Mouse (Mus musculus) megakaryocyte, embryonic 14.5 days (primary cell): ENCODE data around the gene Tmem120a.

Experiments
- FLI1 ChIP-seq: IDR thresholded peaks from 2 replicates; pipeline ENCODE4 v1.6.1; 2012; ENCODE audit warnings: low read length, inconsistent platforms, mixed read lengths
- GATA1 ChIP-seq: IDR thresholded peaks from 3 replicates; pipeline ENCODE4 v1.6.1; 2012; ENCODE audit warnings: mixed read lengths, low read length, inconsistent platforms, borderline replicate concordance

- TF ChIP-seq GATA1 = no peak
- no peak for TF ChIP-seq FLI1
These were observed 14.0 kb downstream of the Tmem120a start for GRCm38 (mm10) chr5:135730278-135730677.
